Mouse (Mus musculus): ENCODE measurements at regions not wholly inside any gene's neighbourhood (a gene's known extent, or its start where the extent isn't known, plus 50 kb on each side); places are given as distances from the start of the nearest gene placed in this dataset.

DNA sequence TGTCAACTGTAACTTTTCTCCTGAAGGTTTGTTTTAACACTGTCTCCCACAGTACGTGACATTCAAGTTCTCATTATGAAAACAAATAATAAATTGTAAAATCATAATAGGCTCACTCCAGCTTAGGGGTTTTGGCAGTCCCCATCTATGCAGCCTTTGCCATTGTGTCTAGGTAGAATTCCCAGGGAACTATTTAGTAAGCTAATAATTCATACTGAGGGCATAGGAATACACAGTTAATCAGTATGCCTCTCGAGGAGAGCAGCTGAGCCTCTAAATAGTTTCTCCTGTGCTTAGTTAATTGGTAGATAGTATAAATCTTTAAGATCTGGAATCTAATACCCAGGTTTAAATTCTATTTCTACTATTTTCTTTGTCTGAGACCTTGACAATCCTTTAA, 191.7 kb downstream of the Tprg start:
- Histone ChIP-seq H3K27me3 (ENCODE audit: control insufficient read depth, insufficient read depth, low read length, poor library complexity, severe bottlenecking) (no peaks in the 10 kb centered on the region), H3K4me3 (ENCODE audit: low read depth, low read length) (no peak overlapping the region), H3K4me1 (ENCODE audit: control insufficient read depth, insufficient read depth, low read length) (no peaks in the 10 kb centered on the region), H3K27ac (ENCODE audit: insufficient read depth, low read length) (no peak overlapping the region), H3K9ac (ENCODE audit: low read depth, poor library complexity, severe bottlenecking) (no peak overlapping the region), H3K9me3 (replicated peaks; ENCODE audit: control insufficient read depth, insufficient read depth, low read length, poor library complexity, severe bottlenecking) (no peaks in the 10 kb centered on the region), H3K36me3 (ENCODE audit: control insufficient read depth, insufficient read depth, low read length, poor library complexity, severe bottlenecking) (no peaks in the 10 kb centered on the region)
- no peak for TF ChIP-seq CTCF (IDR thresholded peaks at IDR 0.05; ENCODE audit: low read depth, low read length)
- TF ChIP-seq POLR2A (IDR thresholded peaks at IDR 0.05; ENCODE audit: insufficient read depth, low read length), result no peak
- TF ChIP-seq EP300 (IDR thresholded peaks at IDR 0.05; ENCODE audit: insufficient read depth, low read depth, low read length), result no peak

DNA sequence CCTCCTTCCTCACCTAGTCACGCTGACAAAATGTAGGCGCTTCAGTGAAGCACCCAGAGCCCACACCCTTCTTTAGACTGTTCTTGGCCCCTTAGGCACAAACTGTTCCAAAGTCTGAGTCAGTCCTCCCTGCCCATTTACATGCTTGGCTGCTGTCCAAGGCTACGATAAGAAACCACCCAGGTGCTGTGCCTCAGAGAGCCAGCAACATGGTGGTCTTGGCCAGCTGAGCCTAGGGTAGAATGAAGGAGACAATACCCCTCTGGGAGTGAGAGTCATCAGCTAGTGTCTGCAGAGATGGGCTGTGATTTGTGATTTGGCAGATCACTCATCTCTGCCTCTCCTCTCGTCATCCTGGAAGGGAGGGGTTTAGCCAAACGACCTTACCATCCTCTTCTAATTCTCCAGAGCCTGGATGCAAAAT, 197.2 kb downstream of the Tprg start:
- H3K9ac ChIP-seq (ENCODE audit: low read depth, poor library complexity, severe bottlenecking), result no peak overlapping the region
- H3K27ac ChIP-seq (ENCODE audit: insufficient read depth, low read length), result no peak overlapping the region
- H3K36me3 ChIP-seq (ENCODE audit: control insufficient read depth, insufficient read depth, low read length, poor library complexity, severe bottlenecking), result no peaks in the 10 kb centered on the region
- no peak overlapping the region for H3K4me3 ChIP-seq (ENCODE audit: low read depth, low read length)
- no peaks in the 10 kb centered on the region for H3K4me1 ChIP-seq (ENCODE audit: control insufficient read depth, insufficient read depth, low read length)
- H3K27me3 ChIP-seq (ENCODE audit: control insufficient read depth, insufficient read depth, low read length, poor library complexity, severe bottlenecking), result no peaks in the 10 kb centered on the region
- no peaks in the 10 kb centered on the region for H3K9me3 ChIP-seq (replicated peaks; ENCODE audit: control insufficient read depth, insufficient read depth, low read length, poor library complexity, severe bottlenecking)
- TF ChIP-seq CTCF (IDR thresholded peaks at IDR 0.05; ENCODE audit: low read depth, low read length), result no peak
- TF ChIP-seq POLR2A (IDR thresholded peaks at IDR 0.05; ENCODE audit: insufficient read depth, low read length), result no peak

- H3K27me3 ChIP-seq (ENCODE audit: control insufficient read depth, insufficient read depth, low read length, poor library complexity, severe bottlenecking), result no peaks in the 10 kb centered on the region
- no peak overlapping the region for H3K9ac ChIP-seq (ENCODE audit: low read depth, poor library complexity, severe bottlenecking)
Observed at GRCm38 (mm10) chr16:25485007-25485406, 198.4 kb downstream of the Tprg start.

DNA sequence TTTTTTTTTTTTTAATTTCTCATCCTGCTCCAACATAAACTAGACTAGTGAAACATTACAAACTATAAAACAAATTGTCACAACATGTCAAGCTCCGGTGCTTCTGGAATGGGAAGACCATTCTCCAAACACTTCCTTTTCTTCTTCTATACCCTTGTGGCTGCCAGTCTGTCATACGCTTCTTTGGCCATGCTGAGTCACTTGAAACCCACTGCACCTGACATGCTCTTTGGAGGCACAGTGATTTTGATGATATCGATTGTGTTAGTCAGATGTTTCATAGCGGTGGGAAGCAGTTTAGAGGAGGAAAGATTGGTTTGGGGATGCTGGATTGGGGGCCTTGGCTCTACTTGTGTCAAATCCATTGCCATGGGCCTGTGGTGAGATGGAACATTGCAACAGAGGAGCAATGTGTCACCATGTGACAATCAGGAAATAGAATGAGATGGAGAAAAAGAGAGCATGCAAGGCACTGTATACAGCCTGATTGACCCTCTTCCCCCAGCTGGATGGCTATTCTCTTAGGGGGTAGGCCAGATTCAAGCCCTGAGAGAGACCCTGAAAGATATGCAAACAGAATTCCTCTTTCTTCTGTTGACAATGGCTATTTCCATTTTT, 197.0 kb upstream of the Trp63 start:
- Histone ChIP-seq H3K9me3 (replicated peaks; ENCODE audit: control insufficient read depth, insufficient read depth, low read length, poor library complexity, severe bottlenecking) (no peaks in the 10 kb centered on the region), H3K27me3 (ENCODE audit: control insufficient read depth, insufficient read depth, low read length, poor library complexity, severe bottlenecking) (no peaks in the 10 kb centered on the region), H3K4me1 (ENCODE audit: control insufficient read depth, insufficient read depth, low read length) (no peaks in the 10 kb centered on the region), H3K4me3 (ENCODE audit: low read depth, low read length) (no peak overlapping the region), H3K27ac (ENCODE audit: insufficient read depth, low read length) (no peak overlapping the region), H3K36me3 (ENCODE audit: control insufficient read depth, insufficient read depth, low read length, poor library complexity, severe bottlenecking) (no peaks in the 10 kb centered on the region), H3K9ac (ENCODE audit: low read depth, poor library complexity, severe bottlenecking) (no peak overlapping the region)
- TF ChIP-seq EP300 (IDR thresholded peaks at IDR 0.05; ENCODE audit: insufficient read depth, low read depth, low read length) (no peak), POLR2A (IDR thresholded peaks at IDR 0.05; ENCODE audit: insufficient read depth, low read length) (no peak)

More at GRCm38 (mm10) chr16:25485007-25485406, 198.4 kb downstream of the Tprg start:
- Histone ChIP-seq H3K27ac (ENCODE audit: insufficient read depth, low read length) (no peak overlapping the region), H3K4me3 (ENCODE audit: low read depth, low read length) (no peak overlapping the region), H3K4me1 (ENCODE audit: control insufficient read depth, insufficient read depth, low read length) (no peaks in the 10 kb centered on the region), H3K36me3 (ENCODE audit: control insufficient read depth, insufficient read depth, low read length, poor library complexity, severe bottlenecking) (no peaks in the 10 kb centered on the region), H3K9me3 (replicated peaks; ENCODE audit: control insufficient read depth, insufficient read depth, low read length, poor library complexity, severe bottlenecking) (no peaks in the 10 kb centered on the region)
- TF ChIP-seq CTCF (IDR thresholded peaks at IDR 0.05; ENCODE audit: low read depth, low read length) (no peak), POLR2A (IDR thresholded peaks at IDR 0.05; ENCODE audit: insufficient read depth, low read length) (no peak)

DNA sequence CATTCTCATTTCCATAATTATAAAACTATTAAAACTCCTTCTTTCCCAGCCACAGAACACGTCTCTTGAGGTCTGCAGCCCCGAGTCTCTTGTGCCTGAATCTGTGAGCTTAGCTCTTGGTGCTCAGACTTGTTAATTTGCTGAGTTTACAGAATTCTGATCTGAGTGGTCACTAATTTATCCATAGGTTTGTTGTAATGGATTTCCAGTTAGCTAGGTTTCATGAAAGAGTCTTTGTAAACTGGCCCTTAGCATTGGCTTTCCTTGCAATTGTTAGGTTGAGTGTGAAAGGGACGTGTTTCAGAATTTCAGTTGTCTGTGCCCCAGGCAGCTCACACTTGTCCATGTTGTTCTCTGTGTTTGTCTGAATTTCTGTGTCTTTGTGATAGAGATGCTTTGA, 192.7 kb upstream of the Trp63 start:
- Histone ChIP-seq H3K27me3 (ENCODE audit: control insufficient read depth, insufficient read depth, low read length, poor library complexity, severe bottlenecking) (no peaks in the 10 kb centered on the region), H3K9ac (ENCODE audit: low read depth, poor library complexity, severe bottlenecking) (no peak overlapping the region), H3K4me3 (ENCODE audit: low read depth, low read length) (no peak overlapping the region), H3K36me3 (ENCODE audit: control insufficient read depth, insufficient read depth, low read length, poor library complexity, severe bottlenecking) (no peaks in the 10 kb centered on the region), H3K9me3 (replicated peaks; ENCODE audit: control insufficient read depth, insufficient read depth, low read length, poor library complexity, severe bottlenecking) (no peaks in the 10 kb centered on the region), H3K4me1 (ENCODE audit: control insufficient read depth, insufficient read depth, low read length) (no peaks in the 10 kb centered on the region), H3K27ac (ENCODE audit: insufficient read depth, low read length) (no peak overlapping the region)
- TF ChIP-seq EP300 (IDR thresholded peaks at IDR 0.05; ENCODE audit: insufficient read depth, low read depth, low read length) (no peak), CTCF (IDR thresholded peaks at IDR 0.05; ENCODE audit: low read depth, low read length) (no peak), POLR2A (IDR thresholded peaks at IDR 0.05; ENCODE audit: insufficient read depth, low read length) (no peak)

GRCm38 (mm10) chr16:25494153-25494552, 189.4 kb upstream of the Trp63 start:
- no peak overlapping the region for H3K4me3 ChIP-seq (ENCODE audit: low read depth, low read length)
- TF ChIP-seq POLR2A (IDR thresholded peaks at IDR 0.05; ENCODE audit: insufficient read depth, low read length) (no peak), CTCF (IDR thresholded peaks at IDR 0.05; ENCODE audit: low read depth, low read length) (no peak), EP300 (IDR thresholded peaks at IDR 0.05; ENCODE audit: insufficient read depth, low read depth, low read length) (no peak)
- H3K9me3 ChIP-seq (replicated peaks; ENCODE audit: control insufficient read depth, insufficient read depth, low read length, poor library complexity, severe bottlenecking), result no peaks in the 10 kb centered on the region
- no peak overlapping the region for H3K9ac ChIP-seq (ENCODE audit: low read depth, poor library complexity, severe bottlenecking)
- H3K27me3 ChIP-seq (ENCODE audit: control insufficient read depth, insufficient read depth, low read length, poor library complexity, severe bottlenecking), result no peaks in the 10 kb centered on the region
- no peak overlapping the region for H3K27ac ChIP-seq (ENCODE audit: insufficient read depth, low read length)
- H3K4me1 ChIP-seq (ENCODE audit: control insufficient read depth, insufficient read depth, low read length), result no peaks in the 10 kb centered on the region
- H3K36me3 ChIP-seq (ENCODE audit: control insufficient read depth, insufficient read depth, low read length, poor library complexity, severe bottlenecking), result no peaks in the 10 kb centered on the region
